Mouse (Mus musculus) cerebellum, adult 2 months (tissue): ENCODE measurements around the gene Rasa3.

ENCODE experiments used
- CTCF ChIP-seq: fragments of 200-500 bp; IDR thresholded peaks from 2 replicates; pipeline ENCODE4 v1.5.1; 2011; ENCODE audit warnings: low read depth, mild to moderate bottlenecking, control low read depth, low read length, moderate library complexity, borderline replicate concordance; ENCODE audit not compliant: insufficient read depth
- POLR2A ChIP-seq: fragments of 200-500 bp; IDR thresholded peaks from 2 replicates; pipeline ENCODE4 v1.6.1; 2011; ENCODE audit warnings: low read length, control low read depth, borderline replicate concordance; ENCODE audit not compliant: insufficient read depth

DNA sequence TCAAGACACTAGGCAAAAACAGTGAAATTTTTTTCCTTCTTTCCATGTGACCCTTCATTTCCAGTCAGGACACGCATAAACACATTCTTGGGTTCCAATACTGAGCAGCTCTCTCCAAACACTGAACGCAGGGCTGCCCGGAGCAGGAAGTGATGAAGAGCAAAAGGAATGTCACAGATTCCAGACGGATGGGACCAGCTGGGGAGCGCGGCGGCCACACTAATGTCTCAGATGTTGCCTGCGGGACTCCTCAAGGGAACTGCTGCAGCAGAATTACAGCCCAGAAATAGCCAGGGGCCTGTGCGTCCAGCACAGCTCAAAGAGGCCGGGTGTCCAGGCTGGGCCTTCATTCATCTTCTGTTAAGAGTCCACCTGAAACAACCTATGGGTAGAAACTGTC is 9.0 kb downstream of the Rasa3 start:
- TF ChIP-seq CTCF (no peak), POLR2A (no peak)
